Comparison of ENCODE assay signal across 10 mouse cellular contexts in the genomic region with DNA sequence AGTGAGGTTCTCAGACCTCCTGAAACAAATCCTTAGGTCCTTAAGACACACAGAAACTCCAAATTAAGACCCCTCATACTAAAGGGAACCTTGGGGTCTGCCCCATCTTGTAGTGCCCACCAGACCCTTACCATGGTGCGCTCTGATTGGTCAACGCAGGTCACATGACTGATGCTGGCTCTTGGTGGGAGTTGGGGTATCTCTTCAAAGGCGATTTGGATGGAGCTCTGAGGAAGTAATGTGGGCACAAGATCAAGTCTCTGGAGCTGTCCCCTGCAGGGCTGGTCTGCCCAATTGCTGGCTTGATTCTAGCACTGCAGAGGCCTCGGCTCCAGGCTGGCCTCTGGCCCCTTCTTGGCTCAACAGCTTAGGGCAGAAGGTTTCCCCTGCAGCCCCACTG. TPM values are rescaled to one million over a fixed set of nuclear protein-coding genes. Genes with fewer than 3 reads are reported as not detected.
A peak's percentile ranks its signal among the peaks of the same experiment; 100 is the strongest.
DNase-seq lines count a peak whose midpoint lies in the region; ATAC-seq and TF ChIP-seq lines count a peak whose summit lies in the region.
"Had no signal": no experiment of that assay in that cellular context is flagged by ENCODE, and none has a peak within 500 bp of the region (broad histone marks: within the 10 kb centered on the region; RNA-seq: fewer than 3 reads in every experiment).

No protein-coding gene starts in this region.

- 71% methylated on average over 4 of the region's 4 CpGs for WGBS in hindbrain, embryonic 15.5 days
- WGBS in hindbrain, embryonic 11.5 days, result 74% methylated on average over 4 of the region's 4 CpGs
- 71% methylated on average over 4 of the region's 4 CpGs for WGBS in intestine, postnatal 0 days
- WGBS in midbrain, embryonic 15.5 days, result 68% methylated on average over 4 of the region's 4 CpGs

- H3K27me3 ChIP-seq in hindbrain, embryonic 15.5 days, result no peaks in the 10 kb centered on the region
- no peaks in the 10 kb centered on the region for H3K27me3 ChIP-seq in hindbrain, embryonic 11.5 days (ENCODE audit: control insufficient read depth, insufficient read depth, low read length)
- H3K27me3 ChIP-seq in intestine, postnatal 0 days (replicated peaks; ENCODE audit: control insufficient read depth, insufficient read depth, low read length), result no peaks in the 10 kb centered on the region
- no peaks in the 10 kb centered on the region for H3K27me3 ChIP-seq in midbrain, embryonic 15.5 days (replicated peaks)

- H3K4me1 ChIP-seq in hindbrain, embryonic 15.5 days (replicated peaks), result peaks cover 39% of the 10 kb centered on the region
- H3K4me1 ChIP-seq in hindbrain, embryonic 11.5 days (replicated peaks; ENCODE audit: control insufficient read depth, insufficient read depth, low read length), result peaks cover 12% of the 10 kb centered on the region; the same call in 1 of the 2 replicates
- H3K4me1 ChIP-seq in intestine, postnatal 0 days (replicated peaks; ENCODE audit: control insufficient read depth, insufficient read depth, low read length), result peaks cover 4% of the 10 kb centered on the region; the same call in 1 of the 2 replicates
- H3K4me1 ChIP-seq in midbrain, embryonic 15.5 days, result peaks cover 34% of the 10 kb centered on the region

- peaks cover 35% of the 10 kb centered on the region for H3K36me3 ChIP-seq in hindbrain, embryonic 15.5 days
- H3K36me3 ChIP-seq in hindbrain, embryonic 11.5 days (ENCODE audit: control insufficient read depth, insufficient read depth, low read length), result peaks cover 6% of the 10 kb centered on the region
- H3K36me3 ChIP-seq in intestine, postnatal 0 days (ENCODE audit: control insufficient read depth, insufficient read depth), result peaks cover 46% of the 10 kb centered on the region
- H3K36me3 ChIP-seq in midbrain, embryonic 15.5 days (replicated peaks), result peaks cover 24% of the 10 kb centered on the region

- H3K9me3 ChIP-seq in hindbrain, embryonic 15.5 days, result no peaks in the 10 kb centered on the region
- H3K9me3 ChIP-seq in hindbrain, embryonic 11.5 days (ENCODE audit: control insufficient read depth, low read length), result no peaks in the 10 kb centered on the region
- H3K9me3 ChIP-seq in intestine, postnatal 0 days (ENCODE audit: control insufficient read depth), result no peaks in the 10 kb centered on the region
- no peaks in the 10 kb centered on the region for H3K9me3 ChIP-seq in midbrain, embryonic 15.5 days

- DNase-seq in cerebellum, postnatal 10 days, result peak; percentile 41 to 42
- no peak for DNase-seq in cerebellum, adult 18-20 months
- DNase-seq in hindbrain, embryonic 11.5 days (ENCODE audit: low spot score), result no peak
- DNase-seq in frontal cortex, postnatal 25 days (ENCODE audit: low spot score in 2 of 2), result no peak
- DNase-seq: gastrocnemius, postnatal 14 days; kidney, postnatal 10 days had no signal

- H3K4me2 ChIP-seq in hindbrain, embryonic 15.5 days, result peak overlapping the region; percentile 86
- no peak overlapping the region for H3K4me2 ChIP-seq in hindbrain, embryonic 11.5 days (replicated peaks; ENCODE audit: low read depth, low read length)
- peak overlapping the region; percentile 91 for H3K4me2 ChIP-seq in intestine, postnatal 0 days (replicated peaks; ENCODE audit: low read depth)
- peak overlapping the region; percentile 97; the same call in 1 of the 2 replicates for H3K4me2 ChIP-seq in midbrain, embryonic 15.5 days

- no peak for TF ChIP-seq CTCF in intestine, postnatal 0 days (IDR thresholded peaks at IDR 0.05; ENCODE audit: low read depth)

- no peak overlapping the region for H3K27ac ChIP-seq in hindbrain, embryonic 15.5 days (replicated peaks)
- H3K27ac ChIP-seq in hindbrain, embryonic 11.5 days (ENCODE audit: low read depth, low read length), result no peak overlapping the region
- peak overlapping the region; percentile 91 for H3K27ac ChIP-seq in intestine, postnatal 0 days (ENCODE audit: low read depth, low read length)
- no peak overlapping the region for H3K27ac ChIP-seq in midbrain, embryonic 15.5 days

- H3K9ac ChIP-seq in hindbrain, embryonic 15.5 days, result no peak overlapping the region
- no peak overlapping the region for H3K9ac ChIP-seq in hindbrain, embryonic 11.5 days (ENCODE audit: low read depth, low read length)
- H3K9ac ChIP-seq in intestine, postnatal 0 days (ENCODE audit: low read depth, low read length), result 0 out of 2 replicates have a peak overlapping the region, but pooled peaks have one; percentile 17
- 0 out of 2 replicates have a peak overlapping the region, but pooled peaks have one; percentile 89 for H3K9ac ChIP-seq in midbrain, embryonic 15.5 days

- ATAC-seq in hindbrain, embryonic 15.5 days (ENCODE audit: low FRiP score, low read depth), result no peak
- no peak for ATAC-seq in hindbrain, embryonic 11.5 days (ENCODE audit: low FRiP score)
- no peak for ATAC-seq in intestine, postnatal 0 days
- ATAC-seq in midbrain, embryonic 15.5 days (replicated peaks), result no peak
- ATAC-seq in erythroid progenitor cell, adult 5-6 weeks (replicated peaks; ENCODE audit: low FRiP score, poor library complexity, severe bottlenecking), result no peak

- no peak overlapping the region for H3K4me3 ChIP-seq in hindbrain, embryonic 15.5 days
- no peak overlapping the region for H3K4me3 ChIP-seq in hindbrain, embryonic 11.5 days (ENCODE audit: low read depth, low read length)
- peak overlapping the region; percentile 96 for H3K4me3 ChIP-seq in intestine, postnatal 0 days (ENCODE audit: low read depth, low read length)
- H3K4me3 ChIP-seq in midbrain, embryonic 15.5 days, result no peak overlapping the region

RNA-seq across cellular contexts. Expression of gene C2cd2l, which starts 2.6 kb away (rescaled TPM):
- 28.7 and 29.3 TPM in 2 replicates for polyA plus RNA-seq in hindbrain, embryonic 15.5 days (2015; fragmentation: Nextera tagmentation; extraction: Ambion mirVana)
- polyA plus RNA-seq in hindbrain, embryonic 11.5 days (2014; fragmentation: Nextera tagmentation; extraction: Ambion mirVana), result 10.1 and 11.4 TPM in 2 replicates
- 42.4 TPM in 2 replicates for polyA plus RNA-seq in intestine, postnatal 0 days (2015; fragmentation: Nextera tagmentation; extraction: Ambion mirVana)
- polyA plus RNA-seq in midbrain, embryonic 15.5 days (2015; fragmentation: Nextera tagmentation; extraction: Ambion mirVana), result 27.3 and 30.6 TPM in 2 replicates
- 46.1 and 54.8 TPM in 2 replicates for total RNA-seq in erythroid progenitor cell, adult 5-6 weeks (2015; ENCODE audit: low replicate concordance)
- total RNA-seq in erythroid progenitor cell, adult 5-6 weeks (2017; ENCODE audit: low replicate concordance), result 70.0 and 83.0 TPM in 2 replicates

RNA-seq across cellular contexts. Expression of gene Dpagt1, which starts 8.4 kb away (rescaled TPM):
- 37.5 and 38.7 TPM in 2 replicates for polyA plus RNA-seq in hindbrain, embryonic 15.5 days (2015; fragmentation: Nextera tagmentation; extraction: Ambion mirVana)
- 47.7 and 51.6 TPM in 2 replicates for polyA plus RNA-seq in hindbrain, embryonic 11.5 days (2014; fragmentation: Nextera tagmentation; extraction: Ambion mirVana)
- 23.6 and 25.3 TPM in 2 replicates for polyA plus RNA-seq in intestine, postnatal 0 days (2015; fragmentation: Nextera tagmentation; extraction: Ambion mirVana)
- 36.5 and 36.9 TPM in 2 replicates for polyA plus RNA-seq in midbrain, embryonic 15.5 days (2015; fragmentation: Nextera tagmentation; extraction: Ambion mirVana)
- 5.4 and 11.5 TPM in 2 replicates for total RNA-seq in erythroid progenitor cell, adult 5-6 weeks (2015; ENCODE audit: low replicate concordance)
- 1.0 and 7.8 TPM in 2 replicates for total RNA-seq in erythroid progenitor cell, adult 5-6 weeks (2017; ENCODE audit: low replicate concordance)

RNA-seq across cellular contexts. Expression of gene Hinfp, which starts 12.0 kb away (rescaled TPM):
- polyA plus RNA-seq in hindbrain, embryonic 15.5 days (2015; fragmentation: Nextera tagmentation; extraction: Ambion mirVana), result 25.7 and 28.8 TPM in 2 replicates
- 23.1 and 23.2 TPM in 2 replicates for polyA plus RNA-seq in hindbrain, embryonic 11.5 days (2014; fragmentation: Nextera tagmentation; extraction: Ambion mirVana)
- 6.0 and 6.8 TPM in 2 replicates for polyA plus RNA-seq in intestine, postnatal 0 days (2015; fragmentation: Nextera tagmentation; extraction: Ambion mirVana)
- polyA plus RNA-seq in midbrain, embryonic 15.5 days (2015; fragmentation: Nextera tagmentation; extraction: Ambion mirVana), result 28.4 and 30.5 TPM in 2 replicates
- 37.5 and 59.1 TPM in 2 replicates for total RNA-seq in erythroid progenitor cell, adult 5-6 weeks (2015; ENCODE audit: low replicate concordance)
- 35.2 and 65.6 TPM in 2 replicates for total RNA-seq in erythroid progenitor cell, adult 5-6 weeks (2017; ENCODE audit: low replicate concordance)

RNA-seq across cellular contexts. Expression of gene H2afx, which starts 17.0 kb away (rescaled TPM):
- 133 and 149 TPM in 2 replicates for polyA plus RNA-seq in hindbrain, embryonic 15.5 days (2015; fragmentation: Nextera tagmentation; extraction: Ambion mirVana)
- 340 and 346 TPM in 2 replicates for polyA plus RNA-seq in hindbrain, embryonic 11.5 days (2014; fragmentation: Nextera tagmentation; extraction: Ambion mirVana)
- 84.5 and 89.1 TPM in 2 replicates for polyA plus RNA-seq in intestine, postnatal 0 days (2015; fragmentation: Nextera tagmentation; extraction: Ambion mirVana)
- polyA plus RNA-seq in midbrain, embryonic 15.5 days (2015; fragmentation: Nextera tagmentation; extraction: Ambion mirVana), result 121 and 132 TPM in 2 replicates
- total RNA-seq in erythroid progenitor cell, adult 5-6 weeks (2015; ENCODE audit: low replicate concordance), result 455 and 495 TPM in 2 replicates
- 1,704 and 2,100 TPM in 2 replicates for total RNA-seq in erythroid progenitor cell, adult 5-6 weeks (2017; ENCODE audit: low replicate concordance)

RNA-seq across cellular contexts. Expression of gene Hmbs, which starts 26.6 kb away (rescaled TPM):
- polyA plus RNA-seq in hindbrain, embryonic 15.5 days (2015; fragmentation: Nextera tagmentation; extraction: Ambion mirVana), result 64.8 and 64.9 TPM in 2 replicates
- 134 and 151 TPM in 2 replicates for polyA plus RNA-seq in hindbrain, embryonic 11.5 days (2014; fragmentation: Nextera tagmentation; extraction: Ambion mirVana)
- 60.1 and 60.7 TPM in 2 replicates for polyA plus RNA-seq in intestine, postnatal 0 days (2015; fragmentation: Nextera tagmentation; extraction: Ambion mirVana)
- 63.1 and 65.6 TPM in 2 replicates for polyA plus RNA-seq in midbrain, embryonic 15.5 days (2015; fragmentation: Nextera tagmentation; extraction: Ambion mirVana)
- 2,720 and 2,790 TPM in 2 replicates for total RNA-seq in erythroid progenitor cell, adult 5-6 weeks (2015; ENCODE audit: low replicate concordance)
- 1,215 and 1,747 TPM in 2 replicates for total RNA-seq in erythroid progenitor cell, adult 5-6 weeks (2017; ENCODE audit: low replicate concordance)

Comparison
In these comparisons a context has a peak if more than half of its experiments do, and no peak if none do; other contexts are left out.
1. DNase-seq: peak in cerebellum, postnatal 10 days (2 of 2); none in cerebellum, adult 18-20 months (0 of 2), hindbrain, embryonic 11.5 days (single experiment) and frontal cortex, postnatal 25 days (0 of 2).
2. H3K9ac ChIP-seq: peak in intestine, postnatal 0 days (single experiment) and midbrain, embryonic 15.5 days (single experiment); none in hindbrain, embryonic 15.5 days (single experiment) and hindbrain, embryonic 11.5 days (single experiment).